Mouse (Mus musculus): ENCODE measurements around the gene Mcu. TPM values are rescaled to one million over a fixed set of nuclear protein-coding genes. Genes with fewer than 3 reads are reported as not detected.
A peak's percentile ranks its signal among the peaks of the same experiment; 100 is the strongest.

Mcu gene
- total and polyA plus RNA-seq, 3 experiments, result 4.9 to 5.7 (median 5.3) TPM

DNA sequence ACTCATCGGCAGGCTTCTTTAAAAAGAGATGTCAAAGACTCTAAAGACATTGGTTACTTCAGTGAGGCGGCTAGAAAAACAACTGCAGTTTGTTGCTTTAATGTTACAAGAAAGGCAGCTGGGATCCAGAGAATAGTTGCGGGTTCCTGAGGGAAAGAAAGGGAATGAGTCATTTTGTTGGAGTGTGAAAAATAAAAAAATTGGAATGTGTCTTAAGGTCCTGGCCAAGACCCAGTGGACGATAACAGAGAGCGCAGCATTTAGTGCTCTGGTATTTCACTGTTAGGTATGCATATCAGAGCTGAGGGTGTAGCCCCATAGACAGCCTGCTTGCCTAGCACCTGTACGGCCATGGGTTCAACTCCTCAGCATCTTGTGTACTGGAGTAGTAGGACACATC is 22.1 kb upstream of the Mcu start:
- 0 out of 2 replicates have a peak, but pooled peaks cover 5% of the 10 kb centered on the region for H3K79me2 ChIP-seq (replicated peaks; ENCODE audit: control insufficient read depth, extremely low read depth, insufficient read depth, poor library complexity, severe bottlenecking)
- no peak overlapping the region for H3K9ac ChIP-seq (ENCODE audit: insufficient read depth, low read depth)
- no peak for TF ChIP-seq SMC3 (IDR thresholded peaks at IDR 0.05; ENCODE audit: low read depth, low read length)
- no peak overlapping the region for H3K27ac ChIP-seq (ENCODE audit: insufficient read depth, low read depth)
- H3K9me3 ChIP-seq (replicated peaks; ENCODE audit: low read length), result no peaks in the 10 kb centered on the region
- H3K36me3 ChIP-seq (replicated peaks in 1 of 2; ENCODE audit: control insufficient read depth in 1 of 2, insufficient read depth in 1 of 2, low read length in 1 of 2), result peaks cover 3 to 39% of the 10 kb centered on the region in 2 experiments
- DNase-seq (ENCODE audit: extremely low read depth), result no peak
- H3K4me1 ChIP-seq (ENCODE audit: control insufficient read depth in 1 of 2, insufficient read depth in 2 of 2), result peaks cover 0 to 31% of the 10 kb centered on the region in 2 experiments; a peak in 2 of 4 replicates
- H3K4me3 ChIP-seq (replicated peaks in 1 of 3; ENCODE audit: low read depth in 2 of 3, low read length in 2 of 3, poor library complexity in 1 of 3), result no peak overlapping the region
- H3K27me3 ChIP-seq (replicated peaks), result no peaks in the 10 kb centered on the region
- in situ Hi-C loops (cut with MboI; ENCODE audit: low pct_ligation_motif_present, low pct_unique_long_range_greater_than_20kb, low sequenced_read_pairs) (no loop called here), dilution Hi-C loops (cut with MboI; ENCODE audit: extremely low pct_ligation_motif_present, extremely low pct_unique_long_range_greater_than_20kb, low sequenced_read_pairs) (no loop called here)
- no peak overlapping the region for H3K4me2 ChIP-seq (ENCODE audit: insufficient read depth, low read depth, poor library complexity, severe bottlenecking)

- no peaks in the 10 kb centered on the region for H3K27me3 ChIP-seq (replicated peaks)
- 0 out of 2 replicates have a peak, but pooled peaks cover 5% of the 10 kb centered on the region for H3K79me2 ChIP-seq (replicated peaks; ENCODE audit: control insufficient read depth, extremely low read depth, insufficient read depth, poor library complexity, severe bottlenecking)
- in situ Hi-C loops (cut with MboI; ENCODE audit: low pct_ligation_motif_present, low pct_unique_long_range_greater_than_20kb, low sequenced_read_pairs), result no loop called here
- H3K36me3 ChIP-seq (replicated peaks in 1 of 2; ENCODE audit: control insufficient read depth in 1 of 2, insufficient read depth in 1 of 2, low read length in 1 of 2), result peaks cover 3 to 34% of the 10 kb centered on the region in 2 experiments
- peaks cover 0 to 26% of the 10 kb centered on the region in 2 experiments; a peak in 2 of 4 replicates for H3K4me1 ChIP-seq (ENCODE audit: control insufficient read depth in 1 of 2, insufficient read depth in 2 of 2)
- H3K4me2 ChIP-seq (ENCODE audit: insufficient read depth, low read depth, poor library complexity, severe bottlenecking), result peak overlapping the region; percentile 67
- no peaks in the 10 kb centered on the region for H3K9me3 ChIP-seq (replicated peaks; ENCODE audit: low read length)
- TF ChIP-seq POLR2AphosphoS2 (IDR thresholded peaks at IDR 0.05; ENCODE audit: low read depth, low read length) (no peak), CHD1 (IDR thresholded peaks at IDR 0.05; ENCODE audit: low read depth, low read length) (0 out of 2 replicates have a peak, but pooled peaks have one; percentile 60), HCFC1 (IDR thresholded peaks at IDR 0.05; ENCODE audit: low read depth, low read length) (no peak)
- H3K4me3 ChIP-seq (replicated peaks in 1 of 3; ENCODE audit: low read depth in 2 of 3, low read length in 2 of 3, poor library complexity in 1 of 3), result peak overlapping the region; percentile 71 to 92 (median 83)
- DNase-seq (ENCODE audit: extremely low read depth), result no peak
- dilution Hi-C loops (cut with MboI; ENCODE audit: extremely low pct_ligation_motif_present, extremely low pct_unique_long_range_greater_than_20kb, low sequenced_read_pairs), result no loop called here
- peak overlapping the region; percentile 75 for H3K9ac ChIP-seq (ENCODE audit: insufficient read depth, low read depth)
- no peak overlapping the region for H3K27ac ChIP-seq (ENCODE audit: insufficient read depth, low read depth)
Measured at GRCm38 (mm10) chr10:59637596-59638124, 21.2 kb upstream of the Mcu start.

- peak overlapping the region; percentile 71 to 92 (median 83) for H3K4me3 ChIP-seq (replicated peaks in 1 of 3; ENCODE audit: low read depth in 2 of 3, low read length in 2 of 3, poor library complexity in 1 of 3)
- peak overlapping the region; percentile 75 for H3K9ac ChIP-seq (ENCODE audit: insufficient read depth, low read depth)
- dilution Hi-C loops (cut with MboI; ENCODE audit: extremely low pct_ligation_motif_present, extremely low pct_unique_long_range_greater_than_20kb, low sequenced_read_pairs), result no loop called here
- H3K4me2 ChIP-seq (ENCODE audit: insufficient read depth, low read depth, poor library complexity, severe bottlenecking), result peak overlapping the region; percentile 67
- H3K4me1 ChIP-seq (ENCODE audit: control insufficient read depth in 1 of 2, insufficient read depth in 2 of 2), result peaks cover 0 to 21% of the 10 kb centered on the region in 2 experiments; a peak in 2 of 4 replicates
- H3K9me3 ChIP-seq (replicated peaks; ENCODE audit: low read length), result no peaks in the 10 kb centered on the region
- DNase-seq (ENCODE audit: extremely low read depth), result peak; percentile 71
- H3K27me3 ChIP-seq (replicated peaks), result no peaks in the 10 kb centered on the region
- H3K27ac ChIP-seq (ENCODE audit: insufficient read depth, low read depth), result peak overlapping the region; percentile 81
- in situ Hi-C loops (cut with MboI; ENCODE audit: low pct_ligation_motif_present, low pct_unique_long_range_greater_than_20kb, low sequenced_read_pairs), result no loop called here
- 0 out of 2 replicates have a peak, but pooled peaks cover 5% of the 10 kb centered on the region for H3K79me2 ChIP-seq (replicated peaks; ENCODE audit: control insufficient read depth, extremely low read depth, insufficient read depth, poor library complexity, severe bottlenecking)
- H3K36me3 ChIP-seq (replicated peaks in 1 of 2; ENCODE audit: control insufficient read depth in 1 of 2, insufficient read depth in 1 of 2, low read length in 1 of 2), result peaks cover 3 to 27% of the 10 kb centered on the region in 2 experiments
- TF ChIP-seq GABPA (IDR thresholded peaks at IDR 0.05; ENCODE audit: insufficient replicate concordance, low read depth, low read length) (no peak), NELFE (IDR thresholded peaks at IDR 0.05; ENCODE audit: low read depth, low read length) (peak; percentile 47), ZKSCAN1 (IDR thresholded peaks at IDR 0.05; ENCODE audit: borderline replicate concordance, low read depth, low read length) (no peak), RCOR1 (conservative IDR thresholded peaks at IDR 0.05; ENCODE audit: low read depth, low read length) (no peak), POLR2AphosphoS2 (IDR thresholded peaks at IDR 0.05; ENCODE audit: low read depth, low read length) (no peak), CHD1 (IDR thresholded peaks at IDR 0.05; ENCODE audit: low read depth, low read length) (no peak; the same call in 1 of the 2 replicates), MAZ (IDR thresholded peaks at IDR 0.05; ENCODE audit: low read depth, low read length) (peak; percentile 74), USF1 (IDR thresholded peaks at IDR 0.05; ENCODE audit: low read depth, low read length) (no peak), KAT2A (IDR thresholded peaks at IDR 0.05; ENCODE audit: insufficient replicate concordance, low read length) (no peak), E2F4 (IDR thresholded peaks at IDR 0.05; ENCODE audit: insufficient replicate concordance, low read depth, low read length) (no peak), PAX5 (IDR thresholded peaks at IDR 0.05; ENCODE audit: low read length) (no peak), NRF1 (IDR thresholded peaks at IDR 0.05; ENCODE audit: low read depth, low read length) (peak; percentile 72), MXI1 (IDR thresholded peaks at IDR 0.05; ENCODE audit: low read depth, low read length) (peak; percentile 60; the same call in 1 of the 2 replicates), JUN (IDR thresholded peaks at IDR 0.05; ENCODE audit: insufficient read depth, low read depth, low read length) (no peak), TCF12 (IDR thresholded peaks at IDR 0.05; ENCODE audit: low read depth, low read length) (no peak; the same call in 1 of the 2 replicates), ZNF384 (IDR thresholded peaks at IDR 0.05; ENCODE audit: low read depth, low read length) (no peak; the same call in 1 of the 2 replicates), BHLHE40 (IDR thresholded peaks at IDR 0.05; ENCODE audit: low read depth, low read length) (no peak), ZMIZ1 (IDR thresholded peaks at IDR 0.05; ENCODE audit: low read depth, low read length) (no peak), MAX (IDR thresholded peaks at IDR 0.05; ENCODE audit: low read length) (peak; percentile 30; the same call in 1 of the 2 replicates), HCFC1 (IDR thresholded peaks at IDR 0.05; ENCODE audit: low read depth, low read length) (peak; percentile 32; the same call in 1 of the 2 replicates)
Measured at GRCm38 (mm10) chr10:59636751-59637533, 20.4 kb upstream of the Mcu start.
